Mouse (Mus musculus) CD4-positive, CD25-positive, alpha-beta regulatory T cell, adult 4 months (primary cell): ENCODE data around the gene Rab6b. TPM values are rescaled to one million over a fixed set of nuclear protein-coding genes. Genes with fewer than 3 reads are reported as not detected.
"Not testable (repeated sequence)": the region's sequence is repeated elsewhere in the genome, so short reads cannot be mapped to it uniquely, and the experiment has no call there.

Source experiments
- ATAC-seq: one replicate; pipeline ENCODE4 v1.8.0; 2017
- polyA plus RNA-seq, 2 experiments: library from polyadenylated mRNA; unstranded; fragments of 100-300 nt; shearing (Covaris generic); gene quantifications; one replicate each; pipeline ENCODE4 v1.2.1; 2017

Gene Rab6b
- polyA plus RNA-seq, 2 experiments from 2014 or later: 9.8 to 13.3 TPM

GRCm38 (mm10) chr9:103146257-103146656 lies 34.7 kb downstream of the Rab6b start:
- no peak for ATAC-seq

DNA sequence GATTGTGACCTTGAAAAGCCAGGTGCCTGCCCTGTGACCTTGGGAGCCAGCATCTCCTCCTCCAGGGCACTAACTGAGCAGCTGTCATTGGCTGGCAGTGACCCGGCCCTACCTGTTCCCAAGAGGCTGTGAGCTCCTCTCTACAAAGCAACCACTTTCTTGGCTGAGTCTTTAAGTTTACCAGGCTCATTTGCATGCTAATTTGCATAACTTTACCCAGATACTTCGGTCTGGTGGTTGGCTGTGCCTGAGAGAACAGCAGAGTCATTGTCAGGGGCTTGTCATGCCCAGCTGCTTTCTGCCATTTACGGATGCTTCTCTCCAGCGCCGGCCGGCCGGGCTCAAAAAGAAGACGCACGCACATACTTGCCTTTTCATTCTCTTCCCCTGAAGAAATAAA lies 35.1 kb downstream of the Rab6b start:
- no peak for ATAC-seq

DNA sequence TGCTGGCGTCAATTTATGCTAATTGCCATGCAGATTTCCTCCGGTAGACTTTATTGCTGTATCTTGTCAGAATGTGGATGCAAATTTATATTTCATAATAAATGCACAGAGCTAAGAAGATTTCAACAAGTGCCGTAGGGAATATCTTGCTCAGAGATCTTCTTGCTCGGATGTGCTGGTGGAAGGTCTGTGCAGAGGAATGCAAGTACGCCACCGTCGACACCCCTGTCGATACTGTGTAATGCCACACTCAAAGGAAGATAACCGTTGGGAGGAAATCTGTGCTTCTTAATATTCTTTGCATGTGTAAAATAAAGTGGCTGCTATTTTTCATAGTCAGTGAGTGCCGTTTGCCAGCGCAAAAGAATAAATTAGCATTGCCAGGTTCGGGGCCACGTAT lies 35.5 kb downstream of the Rab6b start:
- no peak for ATAC-seq

DNA sequence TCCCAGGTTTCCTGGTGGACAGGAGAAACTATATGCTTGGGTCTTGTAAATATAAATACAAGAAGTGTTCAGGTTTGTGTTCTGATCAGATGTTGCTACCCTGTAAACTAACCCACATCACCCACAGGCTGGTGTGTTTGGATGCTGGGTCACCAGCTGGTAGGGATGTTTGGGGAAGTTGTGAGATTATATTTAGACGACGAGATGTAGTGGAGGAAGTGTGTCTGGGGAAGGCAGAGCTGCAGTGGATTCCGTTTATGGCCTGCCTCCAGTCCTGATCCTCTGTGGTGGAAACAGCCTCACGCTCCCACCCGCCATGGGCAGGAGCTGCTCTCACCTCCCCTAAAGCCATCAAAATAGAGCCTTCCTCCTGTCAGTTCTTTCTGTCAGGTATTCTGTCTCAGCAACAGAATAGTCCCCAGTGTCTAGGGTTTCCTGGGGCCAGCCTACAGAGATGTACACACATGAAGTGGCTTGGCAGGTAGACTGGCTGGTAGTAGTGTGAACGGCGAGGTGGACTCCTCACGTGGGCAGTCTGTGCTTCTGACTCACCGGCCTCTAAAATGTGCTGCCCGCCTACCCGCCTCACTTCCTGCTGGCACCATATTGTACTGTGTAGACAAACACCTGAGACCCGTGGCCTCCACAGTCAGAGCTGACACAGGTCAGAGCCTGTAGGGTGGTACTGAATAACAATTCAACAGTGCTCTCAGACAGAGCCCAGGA lies 37.6 kb downstream of the Rab6b start:
- ATAC-seq: no peak

GRCm38 (mm10) chr9:103153286-103153685 lies 41.7 kb downstream of the Rab6b start:
- no peak for ATAC-seq

DNA sequence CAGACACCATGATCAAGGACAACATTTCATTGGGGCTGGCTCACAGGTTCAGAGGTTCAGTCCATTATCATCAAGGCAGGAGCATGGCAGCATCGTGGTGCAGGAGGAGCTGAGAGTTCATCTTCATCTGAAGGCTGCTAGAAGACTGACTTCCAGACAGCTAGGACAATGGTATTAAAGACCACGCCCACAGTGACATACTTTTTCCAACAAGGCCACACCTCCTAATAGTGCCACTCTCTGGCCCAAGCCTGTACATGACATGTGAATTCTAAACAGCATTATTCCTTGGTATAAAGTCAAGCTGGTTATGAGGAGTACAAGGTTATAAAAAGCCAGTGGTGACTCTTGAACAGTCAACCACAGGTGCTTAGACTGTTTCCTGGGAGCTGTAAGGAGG lies 43.0 kb downstream of the Rab6b start:
- ATAC-seq: no peak

- not testable (repeated sequence) for ATAC-seq
Measured at GRCm38 (mm10) chr9:103155158-103155557, 43.6 kb downstream of the Rab6b start.

DNA sequence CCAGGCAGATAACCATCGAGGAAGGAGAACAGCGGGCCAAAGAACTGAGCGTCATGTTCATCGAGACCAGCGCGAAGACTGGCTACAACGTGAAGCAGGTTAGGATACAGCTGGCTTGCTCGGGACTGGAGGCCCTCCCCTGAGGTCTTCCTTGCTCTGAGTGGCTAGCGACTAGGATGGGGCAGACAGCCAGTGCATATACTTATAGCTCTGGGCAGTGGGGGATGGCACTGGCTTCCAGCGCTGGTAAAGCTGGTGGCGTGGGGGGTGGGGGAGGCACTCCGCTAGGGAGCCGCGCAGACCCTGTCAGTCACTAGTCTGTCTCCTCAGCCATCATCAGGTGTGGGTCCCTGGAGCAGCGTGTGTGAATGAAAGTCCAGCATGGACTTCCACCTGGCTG lies 52.2 kb downstream of the Rab6b start:
- no peak for ATAC-seq

DNA sequence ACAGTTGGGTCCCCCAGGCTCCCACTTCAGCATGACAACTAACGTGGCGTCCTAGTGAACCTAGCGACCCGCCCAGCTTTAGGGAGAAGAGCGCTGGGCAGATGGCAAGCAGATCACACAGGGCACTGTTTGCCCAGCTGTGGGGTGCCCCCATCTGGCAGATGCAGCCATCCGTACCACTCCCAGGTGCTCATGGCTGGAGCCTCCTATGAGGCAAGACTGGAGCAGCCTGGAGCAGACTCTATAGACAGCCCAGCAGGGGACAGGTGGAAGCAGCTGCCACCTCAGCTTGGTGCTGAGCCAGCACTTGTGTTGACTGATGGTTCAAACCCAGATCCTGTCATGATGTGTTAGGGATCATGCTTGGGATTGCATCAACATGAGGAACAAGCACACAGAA lies 56.5 kb downstream of the Rab6b start:
- ATAC-seq: no peak

DNA sequence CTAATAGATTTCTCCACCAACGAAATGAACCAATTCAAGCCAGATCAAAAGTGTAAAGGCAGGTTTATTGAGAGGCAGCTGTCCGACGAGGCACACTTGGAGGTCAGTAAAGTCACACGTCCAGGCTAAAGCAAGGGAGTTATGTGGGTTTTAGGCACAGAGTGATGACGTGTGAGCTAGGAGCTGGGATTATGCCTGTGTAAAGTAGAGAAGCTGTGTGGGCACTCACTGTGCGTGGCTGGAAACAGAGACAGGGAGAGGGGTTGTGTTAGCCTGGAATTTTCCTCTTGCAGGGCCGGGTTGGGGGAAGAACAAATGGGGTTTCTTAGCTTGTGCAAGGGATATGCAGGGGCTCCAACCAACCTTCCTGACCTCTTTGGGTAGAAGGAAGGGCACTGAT lies 57.2 kb downstream of the Rab6b start:
- no peak for ATAC-seq

- no peak for ATAC-seq
Measured at GRCm38 (mm10) chr9:103174771-103175519, 63.4 kb downstream of the Rab6b start.

DNA sequence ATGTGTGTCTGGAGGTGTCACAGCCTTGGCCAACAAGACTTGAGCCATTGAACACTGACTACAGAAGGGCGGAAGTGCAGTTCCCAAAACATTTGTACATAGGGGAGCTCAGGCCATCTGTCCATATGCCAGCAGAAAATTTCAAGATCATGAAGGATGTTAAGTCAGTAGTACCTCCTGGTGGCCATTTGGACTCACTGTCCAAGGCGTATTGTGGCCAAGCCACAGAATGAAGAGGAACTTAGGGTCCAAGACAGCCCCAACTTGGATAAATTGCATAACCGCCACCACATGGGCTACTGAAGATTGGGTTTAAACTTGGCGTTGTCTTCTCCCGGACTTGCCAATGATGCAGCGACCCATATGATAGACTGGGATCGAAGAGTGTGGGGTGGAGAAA lies 64.1 kb downstream of the Rab6b start:
- ATAC-seq: no peak

DNA sequence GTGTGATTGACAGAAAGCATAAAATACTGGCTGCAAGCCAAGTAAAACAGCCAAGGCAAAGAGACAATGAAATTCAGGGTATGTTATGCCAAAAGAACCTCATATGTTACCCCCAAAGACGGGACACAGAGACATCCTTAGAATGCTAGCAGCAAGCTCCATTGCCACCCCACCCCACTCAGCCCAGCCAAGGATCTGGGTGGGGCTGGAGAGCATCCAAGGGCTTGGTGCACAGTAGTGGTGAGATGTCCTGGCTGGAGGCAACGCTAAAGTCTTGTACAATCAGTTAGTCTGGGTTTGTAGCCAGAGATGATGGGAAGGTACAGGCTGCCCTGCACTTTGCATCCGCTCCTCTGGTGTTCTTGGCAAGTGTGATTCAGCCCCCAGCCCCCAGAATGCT lies 68.7 kb downstream of the Rab6b start:
- ATAC-seq: no peak

- ATAC-seq: peak; percentile 98
Measured at GRCm38 (mm10) chr9:103180807-103181565, 69.4 kb downstream of the Rab6b start.

GRCm38 (mm10) chr9:103181886-103182285 lies 70.3 kb downstream of the Rab6b start:
- ATAC-seq: no peak

DNA sequence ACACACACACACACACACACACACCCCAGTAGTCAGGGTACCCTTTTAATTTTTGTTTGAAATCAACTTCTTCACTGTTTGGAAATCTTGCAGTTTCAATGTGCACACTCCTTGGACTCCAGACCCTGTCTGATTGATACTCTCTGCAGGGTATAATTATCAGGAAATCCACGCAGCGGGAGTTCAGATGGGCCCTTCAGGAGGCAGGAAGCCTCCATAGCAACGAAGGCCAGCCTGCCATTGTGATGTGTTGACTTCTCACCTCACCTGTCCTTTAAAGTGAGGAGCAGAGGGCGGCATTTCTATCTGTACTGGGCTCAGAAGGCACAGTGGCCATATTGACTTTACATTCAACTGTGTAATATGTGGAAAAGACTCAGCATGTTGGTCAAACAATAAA lies 73.3 kb downstream of the Rab6b start:
- no peak for ATAC-seq

DNA sequence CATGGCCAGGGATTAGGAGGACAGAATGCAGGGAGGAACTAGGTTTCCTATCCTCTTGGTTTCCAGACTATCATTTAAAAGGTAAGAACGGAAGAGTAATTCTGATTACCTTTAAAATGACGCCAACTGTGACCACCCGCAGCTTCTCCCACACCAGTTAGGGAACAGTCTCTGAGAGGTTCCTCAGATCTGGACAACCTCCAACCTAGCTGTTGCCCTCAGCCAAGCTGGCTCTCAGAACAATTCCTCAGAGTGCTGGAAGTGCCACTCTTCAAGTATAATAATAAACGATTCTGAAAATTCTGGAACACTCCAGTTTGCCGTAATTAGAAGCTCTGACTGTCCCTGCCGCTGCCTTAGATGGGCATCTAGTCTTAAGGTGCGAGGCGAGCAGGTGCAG lies 74.4 kb downstream of the Rab6b start:
- no peak for ATAC-seq

GRCm38 (mm10) chr9:103186747-103187146 lies 75.2 kb downstream of the Rab6b start:
- no peak for ATAC-seq

DNA sequence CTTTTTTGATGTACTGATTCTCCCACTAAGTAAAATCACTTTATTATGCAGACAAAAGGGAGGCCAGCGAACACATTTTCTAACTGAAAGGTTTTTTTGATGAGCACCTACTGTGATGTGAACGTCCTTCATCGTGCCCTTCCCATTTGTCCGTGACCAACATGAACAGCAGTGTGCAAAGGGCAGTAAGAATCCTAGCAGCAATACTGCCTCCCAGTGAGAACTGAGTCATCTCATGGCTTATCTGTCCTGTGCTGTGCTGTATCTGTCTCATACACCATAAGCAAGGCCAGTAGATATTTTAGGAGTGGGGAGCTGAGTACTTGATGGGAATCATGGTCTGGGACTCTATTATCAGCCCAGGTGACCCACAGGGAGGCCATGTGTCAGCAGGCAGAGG lies 76.8 kb downstream of the Rab6b start:
- ATAC-seq: no peak

- peak; percentile 99 for ATAC-seq
Measured at GRCm38 (mm10) chr9:103201561-103202260, 90.1 kb downstream of the Rab6b start, which contains the start of gene Srprb. TSS of gene Srprb (minus strand) at chr9:103202137.

GRCm38 (mm10) chr9:103205786-103206185 lies 94.2 kb downstream of the Rab6b start:
- ATAC-seq: no peak

GRCm38 (mm10) chr9:103207846-103208245 lies 96.3 kb downstream of the Rab6b start:
- ATAC-seq: peak; percentile 98
